Mouse (Mus musculus) CH12.LX (cell line): ENCODE results near the gene Ptprd.

Source experiments
- CTCF ChIP-seq, 2 experiments: IDR thresholded peaks in 1 of 2; conservative IDR thresholded peaks in 1 of 2; 2 replicates each; pipeline ENCODE4 v1.5.1; 2011 to 2012; ENCODE audit warnings: low read depth in 2 of 2, low read length in 2 of 2, improper control_type of control experiment in 1 of 2, inconsistent platforms in 1 of 2, mild to moderate bottlenecking in 1 of 2, moderate library complexity in 1 of 2
- E2F4 ChIP-seq: IDR thresholded peaks from 2 replicates; pipeline ENCODE4 v1.6.1; 2011; ENCODE audit warnings: low read depth, low read length, improper control_type of control experiment; ENCODE audit not compliant: insufficient replicate concordance
- EP300 ChIP-seq: IDR thresholded peaks from 2 replicates; pipeline ENCODE4 v1.6.1; 2011; ENCODE audit warnings: low read length, improper control_type of control experiment
- POLR2A ChIP-seq: IDR thresholded peaks from 2 replicates; pipeline ENCODE4 v1.6.1; 2011; ENCODE audit warnings: low read depth, mild to moderate bottlenecking, improper control_type of control experiment, low read length
- POLR2AphosphoS2 ChIP-seq: IDR thresholded peaks from 2 replicates; pipeline ENCODE4 v1.6.1; 2011; ENCODE audit warnings: low read depth, low read length, improper control_type of control experiment
- RAD21 ChIP-seq: IDR thresholded peaks from 2 replicates; pipeline ENCODE4 v1.6.1; 2011; ENCODE audit warnings: low read depth, mild to moderate bottlenecking, low read length, improper control_type of control experiment, moderate library complexity
- RCOR1 ChIP-seq: conservative IDR thresholded peaks from 2 replicates; pipeline ENCODE4 v1.6.1; 2012; ENCODE audit warnings: low read depth, mild to moderate bottlenecking, inconsistent platforms, low read length, improper control_type of control experiment
- SIN3A ChIP-seq: IDR thresholded peaks from 2 replicates; pipeline ENCODE4 v1.6.1; 2012; ENCODE audit warnings: low read length, improper control_type of control experiment, inconsistent platforms
- TCF12 ChIP-seq: IDR thresholded peaks from 2 replicates; pipeline ENCODE4 v1.6.1; 2014; ENCODE audit warnings: low read depth, mild to moderate bottlenecking, inconsistent platforms, low read length, improper control_type of control experiment
- UBTF ChIP-seq: IDR thresholded peaks from 2 replicates; pipeline ENCODE4 v1.6.1; 2012; ENCODE audit warnings: low read depth, mild to moderate bottlenecking, inconsistent platforms, low read length, improper control_type of control experiment, moderate library complexity
- USF1 ChIP-seq: IDR thresholded peaks from 2 replicates; pipeline ENCODE4 v1.6.1; 2014; ENCODE audit warnings: low read depth, mild to moderate bottlenecking, inconsistent platforms, low read length, improper control_type of control experiment

DNA sequence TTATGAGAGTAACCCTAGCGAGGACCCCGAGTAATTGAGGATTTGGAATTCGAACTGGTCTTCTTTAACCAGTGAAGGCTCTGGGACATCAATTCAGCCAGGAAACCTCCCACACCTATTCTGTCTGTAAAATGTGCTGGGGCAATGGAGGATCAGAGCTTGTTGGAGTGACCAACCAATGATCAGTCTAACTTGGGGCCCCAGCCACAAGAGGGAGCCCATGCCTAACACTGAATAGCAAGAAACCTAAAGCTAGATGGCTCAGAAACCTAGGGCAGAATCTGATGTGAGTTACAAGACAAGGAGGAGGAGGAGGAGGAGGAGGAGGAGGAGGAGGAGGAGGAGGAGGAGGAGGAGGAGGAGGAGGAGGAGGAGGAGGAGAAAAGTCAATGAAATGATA lies 1128.6 kb downstream of the Ptprd start:
- no peak for TF ChIP-seq E2F4
- no peak for TF ChIP-seq UBTF
- TF ChIP-seq POLR2AphosphoS2: no peak
- no peak for TF ChIP-seq POLR2A
- no peak for TF ChIP-seq CTCF (conservative IDR thresholded peaks at IDR 0.05 in 1 of 2, IDR thresholded peaks at IDR 0.05 in 1 of 2; ENCODE audit: low read depth in 2 of 2, low read length in 2 of 2)
- TF ChIP-seq RCOR1: no peak
- no peak for TF ChIP-seq RAD21
- TF ChIP-seq SIN3A: no peak
- TF ChIP-seq EP300: no peak
- no peak for TF ChIP-seq USF1
- TF ChIP-seq TCF12: no peak
